Mouse (Mus musculus) E14TG2a.4 (cell line): ENCODE measurements around the gene Utf1.

ENCODE experiments used
- H3K27me3 ChIP-seq: 2 replicates; pipeline ENCODE4 v1.6.1; 2014; ENCODE audit warnings: low read length, control low read depth; ENCODE audit not compliant: insufficient read depth
- H3K36me3 ChIP-seq: 2 replicates; pipeline ENCODE4 v1.6.1; 2014; ENCODE audit warnings: low read length, control low read depth; ENCODE audit not compliant: insufficient read depth
- H3K4me1 ChIP-seq: replicated peaks from 2 replicates; pipeline ENCODE4 v1.6.1; 2014; ENCODE audit warnings: low read depth, low read length, control low read depth
- H3K4me3 ChIP-seq: replicated peaks from 2 replicates; pipeline ENCODE4 v1.5.1; 2014; ENCODE audit warnings: mild to moderate bottlenecking, low read length
- H3K9me3 ChIP-seq: 2 replicates; pipeline ENCODE4 v1.6.1; 2014; ENCODE audit warnings: low read length, control low read depth
- CTCF ChIP-seq: conservative IDR thresholded peaks from 2 replicates; pipeline ENCODE4 v1.5.1; 2014; ENCODE audit warnings: low read length
- NANOG ChIP-seq: IDR thresholded peaks from 2 replicates; pipeline ENCODE4 v1.6.1; 2014; ENCODE audit warnings: borderline replicate concordance, low read length, mixed read lengths
- POU5F1 ChIP-seq: IDR thresholded peaks from 2 replicates; pipeline ENCODE4 v1.6.1; 2014; ENCODE audit warnings: low read length, borderline replicate concordance

Gene Utf1

DNA sequence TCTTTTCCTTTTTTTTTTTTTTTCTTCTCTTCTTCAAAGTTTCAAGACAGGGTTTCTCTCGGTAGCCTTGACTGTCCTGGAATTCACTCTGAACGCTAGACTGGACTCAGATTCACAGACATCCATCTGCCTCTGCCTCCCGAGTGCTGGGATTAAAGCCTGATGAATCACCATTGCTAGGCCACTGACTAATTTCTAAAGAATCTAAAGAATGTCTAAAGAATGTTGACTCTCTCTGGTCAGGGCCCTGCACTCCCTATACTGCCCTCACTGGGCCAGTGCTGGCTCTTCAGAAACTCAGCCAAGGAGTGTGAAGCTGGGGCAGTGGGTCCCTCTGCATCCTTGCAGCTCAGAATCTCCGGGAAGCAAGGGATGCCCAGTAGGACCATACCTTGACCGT is 31.9 kb downstream of the Utf1 start:
- peaks cover 73% of the 10 kb centered on the region for H3K4me1 ChIP-seq
- TF ChIP-seq NANOG (no peak), CTCF (no peak), POU5F1 (no peak)
- no peaks in the 10 kb centered on the region for H3K36me3 ChIP-seq
- no peaks in the 10 kb centered on the region for H3K9me3 ChIP-seq
- peaks cover 17% of the 10 kb centered on the region for H3K27me3 ChIP-seq
- 0 out of 2 replicates have a peak overlapping the region, but pooled peaks have one; percentile 13 for H3K4me3 ChIP-seq

DNA sequence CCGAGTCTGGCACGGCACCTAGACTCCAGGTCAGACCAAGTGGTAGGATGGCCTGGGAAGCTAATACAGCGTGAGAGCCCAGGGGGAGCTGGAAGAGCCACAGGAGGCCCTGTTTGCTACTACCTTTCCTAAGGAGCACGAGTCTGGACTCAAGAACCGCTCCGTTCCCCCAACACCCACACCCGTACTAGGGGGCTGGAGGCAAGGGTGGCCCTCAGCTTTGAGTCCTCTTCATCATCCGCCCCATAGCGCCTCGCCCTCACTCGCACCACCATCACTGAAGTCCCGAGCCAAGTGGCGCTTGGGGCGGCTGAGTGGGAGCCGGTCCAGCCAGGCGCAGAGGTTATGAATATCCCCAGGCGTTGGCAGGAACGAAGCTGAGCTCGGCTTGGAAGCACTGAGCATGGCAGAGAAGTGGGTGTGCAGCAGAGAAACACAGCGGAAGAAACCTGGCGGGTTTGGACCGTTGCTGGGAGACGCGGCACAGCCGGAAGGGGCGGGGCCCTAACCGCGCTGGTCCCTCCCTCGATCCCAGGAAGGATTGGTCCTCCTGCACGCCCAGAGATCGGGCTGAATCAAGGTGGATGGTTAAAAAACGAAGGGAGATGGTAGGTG is 34.8 kb downstream of the Utf1 start, which contains the start of gene 6430531B16Rik:
Gene 6430531B16Rik, minus strand, starts transcription at position 478 of the 615 bp plus-strand sequence.
- TF ChIP-seq CTCF (no peak), POU5F1 (no peak), NANOG (no peak)
- Histone ChIP-seq H3K9me3 (no peaks in the 10 kb centered on the region), H3K4me3 (peak within 1 kb of the TSS; percentile 82), H3K4me1 (peaks cover 50% of the 10 kb centered on the region), H3K27me3 (peaks cover 19% of the 10 kb centered on the region), H3K36me3 (no peaks in the 10 kb centered on the region)

DNA sequence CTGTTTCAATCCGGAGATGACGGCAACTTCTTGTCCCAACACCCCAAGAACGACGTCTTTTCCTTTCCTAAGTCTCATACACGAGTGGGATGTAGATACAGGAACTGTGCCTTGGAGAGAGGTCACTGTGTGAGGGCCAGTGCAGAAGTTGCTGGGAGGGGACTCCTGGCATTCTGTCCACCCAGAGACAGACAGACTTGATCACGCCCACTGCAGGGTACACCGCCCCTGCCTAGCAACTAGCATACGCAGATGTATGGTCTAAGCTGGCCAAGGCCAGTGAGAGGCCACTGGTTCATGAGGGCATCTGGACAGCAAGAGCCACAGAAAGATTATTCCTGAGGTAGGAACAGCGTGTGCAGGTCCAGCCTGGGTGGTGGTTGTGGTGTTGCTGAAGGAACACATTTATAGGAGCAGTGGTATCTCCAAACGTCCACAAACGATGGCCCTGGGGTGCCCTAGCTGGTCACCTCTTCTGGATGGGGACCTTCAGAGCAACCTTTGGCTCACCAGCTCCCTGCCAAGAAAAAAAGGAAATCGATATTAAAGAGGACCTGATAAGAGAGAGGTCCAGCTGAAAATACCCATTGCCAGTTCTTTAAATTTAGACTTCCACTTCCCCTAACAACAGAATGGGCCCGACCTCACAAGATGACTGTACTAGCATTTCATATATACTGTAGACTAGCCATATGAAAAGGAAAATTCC is 35.6 kb downstream of the Utf1 start:
- no peaks in the 10 kb centered on the region for H3K9me3 ChIP-seq
- H3K4me1 ChIP-seq: peaks cover 42% of the 10 kb centered on the region
- peaks cover 21% of the 10 kb centered on the region for H3K27me3 ChIP-seq
- H3K36me3 ChIP-seq: no peaks in the 10 kb centered on the region
- H3K4me3 ChIP-seq: peak overlapping the region; percentile 82
- TF ChIP-seq NANOG (no peak), POU5F1 (no peak), CTCF (no peak)

GRCm38 (mm10) chr7:139980778-139981177 is 37.2 kb downstream of the Utf1 start:
- no peak overlapping the region for H3K4me3 ChIP-seq
- H3K4me1 ChIP-seq: peaks cover 27% of the 10 kb centered on the region
- H3K36me3 ChIP-seq: no peaks in the 10 kb centered on the region
- peaks cover 21% of the 10 kb centered on the region for H3K27me3 ChIP-seq
- no peaks in the 10 kb centered on the region for H3K9me3 ChIP-seq
- TF ChIP-seq NANOG: no peak
- no peak for TF ChIP-seq POU5F1
- TF ChIP-seq CTCF: no peak

DNA sequence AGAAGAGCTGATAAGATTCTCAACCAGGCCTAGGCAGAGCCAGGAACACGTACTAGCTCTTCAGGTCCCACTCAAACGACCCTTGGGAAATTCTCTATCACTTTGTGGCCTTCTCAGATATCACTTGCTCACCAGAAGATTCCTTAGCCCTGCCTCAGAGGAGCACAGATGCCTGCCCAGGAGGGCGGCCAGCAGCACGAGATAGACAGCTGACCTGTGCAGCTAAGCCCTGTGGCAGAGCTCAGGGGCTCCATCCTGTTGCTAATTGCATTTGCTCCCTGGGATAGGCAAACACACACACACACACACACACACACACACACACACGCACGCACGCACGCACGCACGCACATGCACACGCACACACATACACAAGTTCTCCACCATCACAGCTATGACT is 38.5 kb downstream of the Utf1 start:
- Histone ChIP-seq H3K4me3 (no peak overlapping the region), H3K36me3 (no peaks in the 10 kb centered on the region), H3K27me3 (peaks cover 15% of the 10 kb centered on the region), H3K4me1 (peaks cover 14% of the 10 kb centered on the region), H3K9me3 (no peaks in the 10 kb centered on the region)
- no peak for TF ChIP-seq POU5F1
- no peak for TF ChIP-seq CTCF
- no peak for TF ChIP-seq NANOG

DNA sequence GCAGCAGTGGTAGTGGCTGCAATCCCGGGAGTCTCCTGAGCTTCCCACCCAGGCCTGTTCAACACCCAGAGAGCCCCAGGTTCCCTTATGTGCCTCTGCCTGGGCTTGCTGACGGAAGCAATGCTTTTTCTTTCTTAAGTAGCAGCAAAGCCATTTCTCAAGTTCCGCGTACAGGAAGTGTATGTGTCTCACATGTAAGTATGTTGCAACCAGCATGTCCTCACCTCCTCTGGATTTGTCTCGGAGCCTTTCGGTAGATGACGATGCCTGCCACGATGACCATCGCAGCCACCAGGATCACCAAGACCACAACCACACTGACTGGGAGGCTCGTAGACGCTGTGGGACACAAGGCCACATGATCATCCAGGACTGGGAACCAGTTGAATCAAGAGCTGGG is 40.9 kb downstream of the Utf1 start:
- TF ChIP-seq POU5F1 (no peak), CTCF (no peak), NANOG (no peak)
- Histone ChIP-seq H3K9me3 (no peaks in the 10 kb centered on the region), H3K27me3 (peaks cover 24% of the 10 kb centered on the region), H3K36me3 (no peaks in the 10 kb centered on the region), H3K4me3 (no peak overlapping the region), H3K4me1 (no peaks in the 10 kb centered on the region)

DNA sequence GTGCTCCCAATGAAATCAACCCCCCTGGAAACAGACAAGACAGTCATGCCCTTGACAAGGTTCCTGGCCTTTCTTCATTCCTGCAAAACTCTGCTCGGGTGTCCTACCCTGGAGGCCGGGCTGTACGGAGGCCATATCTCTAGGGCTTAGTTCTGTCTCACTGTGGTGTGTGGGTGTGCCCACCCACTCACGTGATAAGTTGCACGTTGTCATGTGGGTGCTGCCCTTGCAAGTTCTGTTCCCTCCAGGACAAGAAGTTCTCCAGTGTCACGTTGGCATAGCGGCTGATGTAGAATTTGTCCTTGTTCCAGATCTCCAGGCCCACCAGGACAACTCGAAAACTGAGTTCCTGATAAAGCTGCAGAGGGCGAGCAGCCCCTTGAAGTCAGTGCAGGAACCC is 44.7 kb downstream of the Utf1 start:
- Histone ChIP-seq H3K36me3 (no peaks in the 10 kb centered on the region), H3K4me1 (peaks cover 21% of the 10 kb centered on the region), H3K27me3 (peaks cover 17% of the 10 kb centered on the region), H3K4me3 (no peak overlapping the region), H3K9me3 (no peaks in the 10 kb centered on the region)
- TF ChIP-seq CTCF (no peak), POU5F1 (no peak), NANOG (no peak)

- TF ChIP-seq NANOG (no peak), POU5F1 (no peak), CTCF (no peak)
- peaks cover 9% of the 10 kb centered on the region for H3K36me3 ChIP-seq
- H3K4me1 ChIP-seq: peaks cover 35% of the 10 kb centered on the region
- H3K4me3 ChIP-seq: no peak overlapping the region
- no peaks in the 10 kb centered on the region for H3K9me3 ChIP-seq
- peaks cover 14% of the 10 kb centered on the region for H3K27me3 ChIP-seq
Observed at GRCm38 (mm10) chr7:139990864-139991394, 47.3 kb downstream of the Utf1 start.
